Mouse (Mus musculus): Measurements from ENCODE around the gene Gtf3c4.

DNA sequence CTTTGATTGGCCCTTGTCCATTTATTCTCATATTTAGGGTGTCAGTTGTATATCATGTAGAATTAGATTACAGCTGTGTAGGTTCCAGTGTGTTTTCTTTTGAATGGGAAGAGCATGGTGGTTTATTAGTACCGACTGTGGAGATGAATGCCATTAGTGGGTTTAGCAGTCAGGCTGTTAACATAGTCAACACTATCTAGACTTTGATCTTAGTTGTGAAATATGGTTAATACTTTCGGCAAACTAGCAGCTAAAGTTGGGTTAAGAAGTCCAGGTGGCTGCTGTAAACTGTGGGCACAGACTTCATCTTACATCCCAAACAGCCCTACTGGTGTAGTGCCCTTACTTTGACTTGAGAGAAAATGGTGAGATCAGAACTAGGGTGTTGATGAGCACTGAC lies 8.7 kb upstream of the Gtf3c4 start:
- TF ChIP-seq CTCF (IDR thresholded peaks at IDR 0.05; ENCODE audit: extremely low read depth, insufficient read length, insufficient replicate concordance, low read depth, low read length) (no peak), POLR2A (IDR thresholded peaks at IDR 0.05; ENCODE audit: low read depth, low read length) (no peak)
